Mouse (Mus musculus): ENCODE measurements around the gene Cldn17. TPM values are rescaled to one million over a fixed set of nuclear protein-coding genes. Genes with fewer than 3 reads are reported as not detected.

The Cldn17 gene
- total RNA-seq (2021), result not detected

- no peak for DNase-seq (ENCODE audit: low spot score in 2 of 2)
- intact Hi-C loops (cut with DNase I), result no loop called here
Observed at GRCm38 (mm10) chr16:88506878-88507277, at the start of gene Cldn17. Gene Cldn17, minus strand, starts transcription at chr16:88506978.

- intact Hi-C loops (cut with DNase I), result no loop called here
Observed at GRCm38 (mm10) chr16:88542488-88542887, 35.7 kb upstream of the Cldn17 start.

GRCm38 (mm10) chr16:88539841-88540487 is 33.2 kb upstream of the Cldn17 start:
- intact Hi-C loops (cut with DNase I), result no loop called here
- DNase-seq (ENCODE audit: low spot score in 2 of 2), result no peak

More at GRCm38 (mm10) chr16:88542488-88542887, 35.7 kb upstream of the Cldn17 start:
- DNase-seq (ENCODE audit: low spot score in 2 of 2), result no peak

- intact Hi-C loops (cut with DNase I), result no loop called here
- no peak for DNase-seq (ENCODE audit: low spot score in 2 of 2)
Observed at GRCm38 (mm10) chr16:88511348-88511747, 4.6 kb upstream of the Cldn17 start.

GRCm38 (mm10) chr16:88508150-88508549 is 1.4 kb upstream of the Cldn17 start:
- intact Hi-C loops (cut with DNase I), result no loop called here
- no peak for DNase-seq (ENCODE audit: low spot score in 2 of 2)

- DNase-seq (ENCODE audit: low spot score in 2 of 2), result no peak
- intact Hi-C loops (cut with DNase I), result no loop called here
Observed at GRCm38 (mm10) chr16:88506338-88506737, 440 bp downstream of the Cldn17 start.

- no peak for DNase-seq (ENCODE audit: low spot score in 2 of 2)
- intact Hi-C loops (cut with DNase I), result no loop called here
Observed at GRCm38 (mm10) chr16:88488096-88488495, 18.7 kb downstream of the Cldn17 start.

GRCm38 (mm10) chr16:88480011-88480774 is 26.6 kb downstream of the Cldn17 start:
- intact Hi-C loops (cut with DNase I), result no loop called here
- no peak for DNase-seq (ENCODE audit: low spot score in 2 of 2)

GRCm38 (mm10) chr16:88463235-88463634 is 43.5 kb downstream of the Cldn17 start:
- intact Hi-C loops (cut with DNase I), result no loop called here
- DNase-seq (ENCODE audit: low spot score in 2 of 2), result no peak

Other genes starting within 250 kb of the Cldn17 start
- 10 to 100 TPM; 16.7 to 21.0 TPM for gene Grik1, start 216.7 kb downstream of the Cldn17 start, total RNA-seq (2021)
- not detected for gene Cldn8, start 56.2 kb upstream of the Cldn17 start, total RNA-seq (2021)
- gene Krtap24-1, start 105.3 kb upstream of the Cldn17 start, total RNA-seq (2021), result not detected
- not detected for gene 2310079G19Rik, start 120.7 kb upstream of the Cldn17 start, total RNA-seq (2021)
- not detected for gene Krtap26-1, start 140.8 kb upstream of the Cldn17 start, total RNA-seq (2021)
- not detected for gene Krtap27-1, start 164.7 kb upstream of the Cldn17 start, total RNA-seq (2021)
- not detected for gene 2310061N02Rik, start 201.0 kb upstream of the Cldn17 start, total RNA-seq (2021)
- gene Krtap13-1, start 221.9 kb upstream of the Cldn17 start, total RNA-seq (2021), result not detected
- not detected for gene Krtap13, start 244.7 kb upstream of the Cldn17 start, total RNA-seq (2021)

All from left cerebral cortex, postnatal 36 days (tissue).